Mouse (Mus musculus) bone marrow macrophage, adult 2 months (primary cell): Measurements from ENCODE around the gene Atp9a.

Source experiments
- CTCF ChIP-seq: IDR thresholded peaks from 2 replicates; pipeline ENCODE4 v1.5.1; 2012; ENCODE audit warnings: low read depth, mild to moderate bottlenecking, low read length, moderate library complexity
- POLR2A ChIP-seq: IDR thresholded peaks from 2 replicates; pipeline ENCODE4 v1.6.1; 2012; ENCODE audit warnings: mild to moderate bottlenecking, low read depth, low read length, borderline replicate concordance

- no peak for TF ChIP-seq CTCF
- TF ChIP-seq POLR2A, result no peak
Observed at GRCm38 (mm10) chr2:168618205-168618717, 123.9 kb downstream of the Atp9a start.
